Mouse (Mus musculus): ENCODE data around the gene Dek. TPM values are rescaled to one million over a fixed set of nuclear protein-coding genes. Genes with fewer than 3 reads are reported as not detected.
A peak's percentile ranks its signal among the peaks of the same experiment; 100 is the strongest.

Gene Dek
- polyA plus RNA-seq, 1 experiment from 2014 or later = 226 TPM

DNA sequence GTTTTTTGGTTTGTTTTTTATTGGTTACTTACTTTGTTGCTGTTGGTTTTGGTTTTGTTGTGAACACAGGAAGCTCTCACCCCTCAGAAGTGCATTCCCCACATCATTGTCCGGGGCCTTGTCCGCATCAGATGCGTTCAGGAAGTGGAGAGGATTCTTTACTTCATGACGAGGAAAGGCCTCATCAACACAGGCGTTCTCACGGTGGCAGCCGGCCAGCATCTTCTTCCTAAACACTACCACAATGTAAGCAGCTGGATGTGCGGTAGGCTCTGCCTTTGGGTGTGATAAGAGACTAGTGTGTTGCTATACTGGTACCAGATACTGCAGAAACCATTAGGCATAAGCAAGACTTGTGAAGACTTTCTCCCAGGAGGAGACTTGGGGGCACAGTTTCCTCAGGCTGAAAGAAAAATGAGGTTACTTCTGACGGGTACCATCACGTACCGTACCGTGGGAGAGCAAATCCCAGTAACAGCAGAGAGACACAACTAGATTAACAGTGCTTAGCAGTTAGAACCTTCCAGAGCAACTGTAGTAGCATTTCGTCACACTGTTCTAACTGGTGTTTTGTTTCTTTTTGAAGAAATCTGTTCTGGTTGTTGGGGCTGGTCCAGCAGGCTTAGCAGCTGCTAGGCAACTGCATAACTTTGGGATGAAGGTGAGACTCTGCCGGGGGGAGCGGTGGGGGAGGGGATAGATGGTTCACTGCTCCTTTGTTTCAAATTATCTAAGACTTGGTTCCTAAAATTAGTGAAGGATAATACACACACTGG, 41.8 kb downstream of the Dek start:
- H3K4me2 ChIP-seq (ENCODE audit: low read length) = no peak overlapping the region
- H3K27me3 ChIP-seq (replicated peaks; ENCODE audit: control insufficient read depth, insufficient read depth, low read length) = no peaks in the 10 kb centered on the region
- no peak overlapping the region for H3K9ac ChIP-seq (ENCODE audit: low read length)
- 74% methylated on average over 15 of the region's 15 CpGs for WGBS
- H3K27ac ChIP-seq (ENCODE audit: low read depth) = no peak overlapping the region
- H3K9me3 ChIP-seq (ENCODE audit: control insufficient read depth, low read length) = no peaks in the 10 kb centered on the region
- no peak for ATAC-seq (replicated peaks; ENCODE audit: low FRiP score, low TSS enrichment, low read depth)
- H3K4me3 ChIP-seq (ENCODE audit: low read depth, low read length) = no peak overlapping the region
- DNase-seq (ENCODE audit: low spot score) = no peak
- peaks cover 42% of the 10 kb centered on the region for H3K36me3 ChIP-seq (ENCODE audit: control insufficient read depth, insufficient read depth, low read length)
- no peaks in the 10 kb centered on the region for H3K4me1 ChIP-seq (replicated peaks; ENCODE audit: control insufficient read depth, insufficient read depth, low read length)

DNA sequence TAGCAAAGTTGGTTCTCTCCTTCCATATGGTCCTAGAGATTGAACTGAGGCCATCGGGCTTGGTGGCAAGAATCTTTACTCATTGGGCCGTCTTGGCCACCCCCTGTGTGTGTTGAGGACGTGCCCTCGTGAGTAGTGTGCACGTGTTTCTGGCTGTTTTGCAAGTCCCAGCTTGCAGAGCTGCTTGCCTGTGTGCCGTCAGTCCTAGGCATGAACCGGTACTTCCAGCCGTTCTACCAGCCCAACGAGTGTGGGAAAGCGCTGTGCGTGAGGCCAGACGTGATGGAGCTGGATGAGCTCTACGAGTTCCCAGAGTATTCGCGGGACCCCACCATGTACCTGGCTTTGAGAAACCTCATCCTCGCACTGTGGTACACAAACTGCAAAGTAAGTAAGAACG, 43.2 kb downstream of the Dek start:
- Histone ChIP-seq H3K27ac (ENCODE audit: low read depth) (no peak overlapping the region), H3K27me3 (replicated peaks; ENCODE audit: control insufficient read depth, insufficient read depth, low read length) (no peaks in the 10 kb centered on the region), H3K4me1 (replicated peaks; ENCODE audit: control insufficient read depth, insufficient read depth, low read length) (no peaks in the 10 kb centered on the region), H3K4me2 (ENCODE audit: low read length) (no peak overlapping the region), H3K36me3 (ENCODE audit: control insufficient read depth, insufficient read depth, low read length) (peaks cover 39% of the 10 kb centered on the region), H3K9ac (ENCODE audit: low read length) (no peak overlapping the region), H3K9me3 (ENCODE audit: control insufficient read depth, low read length) (no peaks in the 10 kb centered on the region), H3K4me3 (ENCODE audit: low read depth, low read length) (no peak overlapping the region)
- ATAC-seq (replicated peaks; ENCODE audit: low FRiP score, low TSS enrichment, low read depth) (no peak), DNase-seq (ENCODE audit: low spot score) (no peak)
- 92% methylated on average over 17 of the region's 17 CpGs for WGBS

DNA sequence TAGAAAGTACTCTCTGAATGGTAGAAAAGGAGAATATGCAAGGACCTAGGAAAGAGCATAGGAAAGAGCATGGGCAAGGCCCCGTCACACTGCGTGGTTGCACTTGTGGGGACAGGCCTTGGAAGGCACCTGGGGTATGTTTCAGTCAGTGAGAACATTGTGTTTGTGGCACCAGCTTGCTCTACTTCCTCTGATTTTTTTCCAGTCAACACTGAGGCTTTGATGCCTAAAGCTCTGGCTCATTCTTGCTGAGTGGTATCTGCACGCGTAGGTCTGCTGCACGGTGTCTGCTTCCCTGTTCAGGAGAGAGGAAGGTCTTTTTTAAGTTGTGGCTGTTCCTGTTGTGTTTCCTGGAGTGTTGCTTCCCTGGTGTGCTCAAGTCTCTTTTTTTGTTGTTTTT, 49.2 kb downstream of the Dek start:
- Histone ChIP-seq H3K4me1 (replicated peaks; ENCODE audit: control insufficient read depth, insufficient read depth, low read length) (no peaks in the 10 kb centered on the region), H3K4me3 (ENCODE audit: low read depth, low read length) (no peak overlapping the region), H3K4me2 (ENCODE audit: low read length) (no peak overlapping the region), H3K27me3 (replicated peaks; ENCODE audit: control insufficient read depth, insufficient read depth, low read length) (no peaks in the 10 kb centered on the region), H3K9me3 (ENCODE audit: control insufficient read depth, low read length) (no peaks in the 10 kb centered on the region), H3K36me3 (ENCODE audit: control insufficient read depth, insufficient read depth, low read length) (peaks cover 56% of the 10 kb centered on the region), H3K9ac (ENCODE audit: low read length) (no peak overlapping the region), H3K27ac (ENCODE audit: low read depth) (no peak overlapping the region)
- ATAC-seq (replicated peaks; ENCODE audit: low FRiP score, low TSS enrichment, low read depth) (no peak), DNase-seq (ENCODE audit: low spot score) (no peak)
- 89% methylated on average over 5 of the region's 5 CpGs for WGBS

DNA sequence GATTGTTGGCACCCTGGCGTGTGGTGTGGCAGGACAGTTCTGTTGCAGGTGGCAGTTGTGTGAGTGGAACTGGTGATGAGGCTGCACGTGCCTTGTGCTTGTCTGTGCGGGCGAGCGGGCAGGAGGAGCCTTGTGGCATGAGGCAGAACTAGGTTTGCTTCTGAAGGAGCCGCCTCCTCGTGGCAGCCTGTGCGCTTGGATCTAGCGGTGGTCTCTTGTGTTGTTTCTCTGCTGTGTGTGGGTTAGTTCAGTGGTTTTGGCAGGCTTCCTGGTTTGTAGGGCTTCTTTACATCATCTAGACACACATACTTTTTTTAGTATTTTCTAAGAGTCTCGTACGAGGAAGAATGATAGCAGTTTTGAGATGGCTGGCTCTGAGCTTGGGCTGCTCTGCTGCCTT, 49.9 kb downstream of the Dek start:
- H3K27ac ChIP-seq (ENCODE audit: low read depth) = no peak overlapping the region
- H3K9ac ChIP-seq (ENCODE audit: low read length) = no peak overlapping the region
- WGBS = 87% methylated on average over 11 of the region's 11 CpGs
- no peaks in the 10 kb centered on the region for H3K27me3 ChIP-seq (replicated peaks; ENCODE audit: control insufficient read depth, insufficient read depth, low read length)
- no peaks in the 10 kb centered on the region for H3K9me3 ChIP-seq (ENCODE audit: control insufficient read depth, low read length)
- no peak for ATAC-seq (replicated peaks; ENCODE audit: low FRiP score, low TSS enrichment, low read depth)
- DNase-seq (ENCODE audit: low spot score) = no peak
- peaks cover 59% of the 10 kb centered on the region for H3K36me3 ChIP-seq (ENCODE audit: control insufficient read depth, insufficient read depth, low read length)
- H3K4me3 ChIP-seq (ENCODE audit: low read depth, low read length) = no peak overlapping the region
- H3K4me2 ChIP-seq (ENCODE audit: low read length) = no peak overlapping the region
- no peaks in the 10 kb centered on the region for H3K4me1 ChIP-seq (replicated peaks; ENCODE audit: control insufficient read depth, insufficient read depth, low read length)

DNA sequence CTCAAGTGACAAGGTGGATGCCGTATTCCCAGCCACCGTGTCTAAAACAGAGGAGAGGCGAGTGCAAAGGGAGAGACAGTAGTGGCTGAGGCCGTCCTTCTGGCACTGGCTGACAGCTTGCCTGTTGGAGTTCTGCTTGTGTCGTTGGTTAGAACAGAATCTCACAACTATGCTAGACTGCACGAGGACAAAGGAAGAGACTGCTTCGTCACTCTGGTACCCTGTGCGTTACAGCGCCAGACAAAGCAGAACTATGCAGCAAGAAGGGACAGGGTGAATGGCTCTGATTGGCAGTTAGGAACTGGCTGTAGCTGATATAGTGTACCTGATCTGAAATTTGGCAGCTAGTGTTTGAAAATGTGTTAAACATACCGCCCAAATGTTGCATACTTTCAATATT, 52.0 kb downstream of the Dek start:
- 90% methylated on average over 10 of the region's 10 CpGs for WGBS
- H3K4me3 ChIP-seq (ENCODE audit: low read depth, low read length) = no peak overlapping the region

DNA sequence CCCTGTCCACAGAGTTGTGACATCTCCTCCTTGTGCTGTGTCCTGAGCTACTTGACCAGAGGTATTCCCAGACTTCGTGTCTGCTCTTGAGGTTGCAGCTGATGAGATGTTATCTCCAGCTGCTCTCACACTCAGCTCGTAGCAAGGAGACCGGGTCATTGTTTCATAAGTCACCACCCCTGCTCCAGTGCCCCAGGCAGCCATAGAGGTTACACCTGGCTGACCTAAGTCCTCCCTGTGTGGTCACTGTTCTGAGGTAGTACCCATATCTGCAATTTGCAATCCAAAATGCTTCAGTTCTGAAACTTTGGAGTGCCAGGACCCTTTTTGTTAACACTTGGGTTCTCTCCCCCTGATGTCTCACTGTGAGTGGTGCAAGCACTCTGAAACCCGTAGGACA, 56.0 kb downstream of the Dek start:
- ATAC-seq (replicated peaks; ENCODE audit: low FRiP score, low TSS enrichment, low read depth) (no peak), DNase-seq (ENCODE audit: low spot score) (no peak)
- 72% methylated on average over 4 of the region's 4 CpGs for WGBS
- H3K9me3 ChIP-seq (ENCODE audit: control insufficient read depth, low read length) = no peaks in the 10 kb centered on the region
- no peak overlapping the region for H3K4me3 ChIP-seq (ENCODE audit: low read depth, low read length)
- H3K4me1 ChIP-seq (replicated peaks; ENCODE audit: control insufficient read depth, insufficient read depth, low read length) = no peaks in the 10 kb centered on the region
- no peaks in the 10 kb centered on the region for H3K27me3 ChIP-seq (replicated peaks; ENCODE audit: control insufficient read depth, insufficient read depth, low read length)
- H3K27ac ChIP-seq (ENCODE audit: low read depth) = no peak overlapping the region
- H3K36me3 ChIP-seq (ENCODE audit: control insufficient read depth, insufficient read depth, low read length) = peaks cover 51% of the 10 kb centered on the region
- H3K4me2 ChIP-seq (ENCODE audit: low read length) = no peak overlapping the region
- H3K9ac ChIP-seq (ENCODE audit: low read length) = no peak overlapping the region

More for the DNA sequence above, 52.0 kb downstream of the Dek start:
- Histone ChIP-seq H3K4me1 (replicated peaks; ENCODE audit: control insufficient read depth, insufficient read depth, low read length) (no peaks in the 10 kb centered on the region), H3K4me2 (ENCODE audit: low read length) (no peak overlapping the region), H3K36me3 (ENCODE audit: control insufficient read depth, insufficient read depth, low read length) (peaks cover 58% of the 10 kb centered on the region), H3K27me3 (replicated peaks; ENCODE audit: control insufficient read depth, insufficient read depth, low read length) (no peaks in the 10 kb centered on the region), H3K27ac (ENCODE audit: low read depth) (no peak overlapping the region), H3K9me3 (ENCODE audit: control insufficient read depth, low read length) (no peaks in the 10 kb centered on the region), H3K9ac (ENCODE audit: low read length) (no peak overlapping the region)
- DNase-seq (ENCODE audit: low spot score) (no peak), ATAC-seq (replicated peaks; ENCODE audit: low FRiP score, low TSS enrichment, low read depth) (no peak)

DNA sequence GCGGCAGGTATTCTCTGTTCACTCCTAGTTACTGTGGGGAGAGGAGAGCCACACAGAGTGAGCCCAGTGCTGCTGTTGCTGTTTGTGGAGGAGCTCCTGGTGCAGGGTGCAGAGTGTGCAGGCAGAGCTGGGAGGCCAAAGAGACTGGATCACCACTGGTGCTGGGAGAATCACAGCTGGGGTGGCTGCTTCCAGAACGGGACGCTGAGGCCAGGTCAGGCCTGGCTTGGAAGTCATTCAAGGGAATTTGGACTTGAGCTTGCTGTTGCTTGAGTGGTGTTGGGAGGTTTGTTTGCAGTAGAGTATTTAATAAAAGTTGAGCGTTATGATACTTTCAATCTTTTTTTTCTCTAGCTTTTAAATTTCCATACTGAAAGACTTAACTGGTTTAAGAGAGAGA, 58.0 kb downstream of the Dek start:
- Histone ChIP-seq H3K27me3 (replicated peaks; ENCODE audit: control insufficient read depth, insufficient read depth, low read length) (no peaks in the 10 kb centered on the region), H3K4me3 (ENCODE audit: low read depth, low read length) (no peak overlapping the region), H3K4me1 (replicated peaks; ENCODE audit: control insufficient read depth, insufficient read depth, low read length) (0 out of 2 replicates have a peak, but pooled peaks cover 10% of the 10 kb centered on the region), H3K9me3 (ENCODE audit: control insufficient read depth, low read length) (no peaks in the 10 kb centered on the region), H3K27ac (ENCODE audit: low read depth) (no peak overlapping the region), H3K9ac (ENCODE audit: low read length) (no peak overlapping the region), H3K36me3 (ENCODE audit: control insufficient read depth, insufficient read depth, low read length) (peaks cover 36% of the 10 kb centered on the region), H3K4me2 (ENCODE audit: low read length) (no peak overlapping the region)
- no peak for DNase-seq (ENCODE audit: low spot score)
- no peak for ATAC-seq (replicated peaks; ENCODE audit: low FRiP score, low TSS enrichment, low read depth)
- WGBS = 89% methylated on average over 4 of the region's 4 CpGs

DNA sequence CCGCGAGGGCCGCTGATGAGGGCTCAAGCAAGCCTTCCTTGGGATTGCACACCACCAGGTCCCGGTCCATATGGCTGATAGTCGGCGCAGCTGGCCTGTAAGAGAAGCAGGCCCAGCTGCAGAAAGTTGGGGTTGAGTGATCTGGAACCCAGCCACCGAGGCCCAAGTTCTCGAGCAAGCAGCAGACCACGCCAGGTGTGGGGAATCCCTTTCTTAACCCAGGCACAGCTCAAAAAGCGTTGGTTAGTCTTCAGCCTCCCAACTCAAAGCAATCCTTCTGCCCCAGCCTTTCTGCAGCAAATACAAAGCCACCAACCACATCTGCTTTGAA, 61.4 kb downstream of the Dek start, which contains the start of gene Tpmt:
Gene Tpmt (minus strand): TSS at position 121 of the 331 bp plus-strand sequence.
- no peak for DNase-seq (ENCODE audit: low spot score)
- H3K4me1 ChIP-seq (replicated peaks; ENCODE audit: control insufficient read depth, insufficient read depth, low read length) = peaks cover 15% of the 10 kb centered on the region
- WGBS = 20% methylated on average over 10 of the region's 10 CpGs
- H3K9me3 ChIP-seq (ENCODE audit: control insufficient read depth, low read length) = no peaks in the 10 kb centered on the region
- peak within 1 kb of the TSS; percentile 67 for H3K9ac ChIP-seq (ENCODE audit: low read length)
- no peaks in the 10 kb centered on the region for H3K27me3 ChIP-seq (replicated peaks; ENCODE audit: control insufficient read depth, insufficient read depth, low read length)
- H3K36me3 ChIP-seq (ENCODE audit: control insufficient read depth, insufficient read depth, low read length) = peaks cover 7% of the 10 kb centered on the region
- peak within 1 kb of the TSS; percentile 100 for H3K4me2 ChIP-seq (ENCODE audit: low read length)
- H3K4me3 ChIP-seq (ENCODE audit: low read depth, low read length) = peak within 1 kb of the TSS; percentile 71
- no peak for ATAC-seq (replicated peaks; ENCODE audit: low FRiP score, low TSS enrichment, low read depth)
- no peak within 1 kb of the TSS; the same call in 1 of the 2 replicates for H3K27ac ChIP-seq (ENCODE audit: low read depth)

Data from intestine, embryonic 14.5 days (tissue).